Mouse (Mus musculus) limb, embryonic 12.5 days (tissue): Measurements from ENCODE around the gene Tmem192. TPM values are rescaled to one million over a fixed set of nuclear protein-coding genes. Genes with fewer than 3 reads are reported as not detected.
"Not testable (repeated sequence)": the region's sequence is repeated elsewhere in the genome, so short reads cannot be mapped to it uniquely, and the experiment has no call there.

Source experiments
- ATAC-seq: fragments of 200-750 bp; cut with Nextera tagmentation; 2 replicates; pipeline ENCODE4 v1.8.0; 2017; ENCODE audit warnings: low read depth, moderate TSS enrichment; ENCODE audit not compliant: insufficient number of reproducible peaks, insufficient read depth, low FRiP score, low TSS enrichment
- H3K27ac ChIP-seq: fragments of 300-500 bp; sonication (generic); 2 replicates; pipeline ENCODE4 v1.5.1; 2016; ENCODE audit warnings: mild to moderate bottlenecking, moderate library complexity
- H3K27me3 ChIP-seq: fragments of 300-500 bp; sonication (generic); 2 replicates; pipeline ENCODE4 v1.6.1; 2016; ENCODE audit warnings: mild to moderate bottlenecking, moderate library complexity
- H3K36me3 ChIP-seq: fragments of 300-500 bp; sonication (generic); 2 replicates; pipeline ENCODE4 v1.6.1; 2016; ENCODE audit warnings: mild to moderate bottlenecking, moderate library complexity
- H3K4me1 ChIP-seq: fragments of 300-500 bp; sonication (generic); replicated peaks from 2 replicates; pipeline ENCODE4 v1.6.1; 2016
- H3K4me2 ChIP-seq: fragments of 300-500 bp; sonication (generic); 2 replicates; pipeline ENCODE4 v1.6.1; 2016; ENCODE audit warnings: mild to moderate bottlenecking, moderate library complexity
- H3K4me3 ChIP-seq: fragments of 300-500 bp; sonication (generic); replicated peaks from 2 replicates; pipeline ENCODE4 v1.5.1; 2016; ENCODE audit warnings: mild to moderate bottlenecking
- H3K9ac ChIP-seq: fragments of 300-500 bp; sonication (generic); replicated peaks from 2 replicates; pipeline ENCODE4 v1.6.1; 2016; ENCODE audit warnings: mild to moderate bottlenecking, moderate library complexity
- H3K9me3 ChIP-seq: fragments of 300-500 bp; sonication (generic); 2 replicates; pipeline ENCODE4 v1.6.1; 2016; ENCODE audit warnings: mild to moderate bottlenecking, moderate library complexity
- WGBS: fragments of 180-500 bp; shearing (Covaris S2); methylation state at CpG from one replicate; pipeline ENCODE4 v1.1.7; 2016; 5-methylcytosine and 5-hydroxymethylcytosine counted together
- polyA plus RNA-seq: library from polyadenylated mRNA; unstranded; fragments of >200 nt; fragmentation: Nextera tagmentation; extraction: Ambion mirVana; gene quantifications from 2 replicates; pipeline ENCODE4 v1.2.1, GENCODE M21; 2016

Gene Tmem192
- polyA plus RNA-seq, 1 experiment from 2014 or later, result 20.2 TPM

DNA sequence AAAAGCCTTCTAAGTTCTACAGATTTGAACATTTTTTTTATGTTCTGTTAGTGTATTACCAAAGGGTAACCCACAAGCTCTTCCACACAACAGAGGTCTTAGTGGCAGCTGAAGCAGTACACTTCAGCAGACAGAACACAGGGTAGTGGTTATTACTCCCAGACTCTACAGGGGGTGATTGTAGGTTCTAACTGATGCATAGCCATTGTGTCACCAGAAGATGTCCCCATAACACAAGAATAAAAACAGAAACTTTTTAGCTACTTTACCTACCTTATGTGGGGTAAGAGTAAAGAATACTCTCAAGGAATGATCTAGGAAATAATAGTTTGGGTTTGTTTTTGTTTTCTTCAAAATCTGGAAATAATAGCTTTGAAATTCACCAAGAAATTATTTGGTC lies 15.9 kb downstream of the Tmem192 start:
- peaks cover 15% of the 10 kb centered on the region for H3K36me3 ChIP-seq
- ATAC-seq, result no peak
- no peak overlapping the region for H3K4me2 ChIP-seq
- no peaks in the 10 kb centered on the region for H3K9me3 ChIP-seq
- no peaks in the 10 kb centered on the region for H3K4me1 ChIP-seq
- no peaks in the 10 kb centered on the region for H3K27me3 ChIP-seq
- no peak overlapping the region for H3K4me3 ChIP-seq
- no peak overlapping the region for H3K9ac ChIP-seq
- no peak overlapping the region for H3K27ac ChIP-seq

DNA sequence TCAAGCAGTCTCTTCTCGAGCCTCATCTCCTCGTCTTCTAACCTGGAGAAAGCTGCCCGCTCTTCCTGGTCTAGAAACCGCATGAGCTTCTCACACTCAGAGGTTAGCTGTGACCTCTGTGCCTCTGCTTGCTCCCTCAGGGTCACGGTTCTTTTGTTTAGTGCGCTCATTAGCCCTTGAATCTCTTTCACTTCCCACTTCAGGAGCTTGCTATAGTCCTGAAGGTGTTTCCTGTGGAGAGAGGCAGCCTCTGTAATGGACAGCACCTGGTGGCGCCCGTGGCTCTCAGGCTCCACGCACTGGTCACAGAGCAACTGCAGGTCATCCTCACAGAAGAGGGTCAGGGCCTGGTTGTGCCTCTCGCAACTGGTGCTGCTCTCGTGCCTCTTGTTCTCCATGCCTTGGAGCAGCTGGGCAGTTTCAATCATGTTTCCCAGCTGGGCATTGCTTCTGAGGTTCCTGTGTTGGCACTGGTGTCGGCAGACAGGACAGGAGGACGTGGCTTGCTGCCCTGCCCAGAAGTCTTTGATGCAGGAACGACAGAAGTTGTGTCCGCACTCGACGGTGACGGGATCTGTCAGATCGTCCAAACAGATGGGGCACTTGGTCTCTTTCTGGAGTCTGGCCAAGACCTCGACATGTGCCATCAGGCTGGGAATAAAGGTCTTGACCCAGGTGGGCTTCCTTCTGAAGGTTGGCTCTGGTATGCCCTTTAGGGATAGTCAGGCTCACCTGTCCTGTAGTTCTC lies 36.3 kb downstream of the Tmem192 start:
- no peak overlapping the region for H3K27ac ChIP-seq
- ATAC-seq, result no peak
- H3K4me1 ChIP-seq, result no peaks in the 10 kb centered on the region
- H3K36me3 ChIP-seq, result no peaks in the 10 kb centered on the region
- H3K9ac ChIP-seq, result no peak overlapping the region
- 74% methylated on average over 20 of the region's 20 CpGs for WGBS
- no peaks in the 10 kb centered on the region for H3K27me3 ChIP-seq
- no peak overlapping the region for H3K4me2 ChIP-seq
- H3K4me3 ChIP-seq, result no peak overlapping the region
- no peaks in the 10 kb centered on the region for H3K9me3 ChIP-seq

DNA sequence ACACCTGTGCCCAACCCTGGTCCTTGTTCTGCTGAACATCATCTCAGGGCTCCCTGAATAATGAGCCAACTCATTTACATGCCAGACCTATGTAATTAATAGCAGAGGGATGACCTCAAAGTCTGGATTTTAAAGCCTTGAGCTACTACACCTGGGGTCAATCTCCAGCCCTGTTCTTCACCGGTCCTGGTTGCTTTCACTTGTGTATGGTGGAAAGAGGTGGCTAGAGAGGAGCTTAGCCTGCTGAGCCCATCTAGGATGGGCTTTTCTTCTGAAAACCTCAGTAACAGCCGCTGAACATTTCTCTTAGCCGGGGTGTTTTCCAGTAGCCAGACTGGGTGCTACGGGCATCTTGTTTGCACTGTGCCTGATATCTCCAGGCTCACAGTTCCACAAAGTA lies 40.7 kb downstream of the Tmem192 start, which contains the start of gene Trim75:
Gene Trim75 (minus strand): TSS at position 101 of the 400 bp plus-strand sequence.
- Histone ChIP-seq H3K27ac (no peak within 1 kb of the TSS), H3K4me3 (no peak within 1 kb of the TSS), H3K36me3 (no peaks in the 10 kb centered on the region), H3K9ac (no peak within 1 kb of the TSS), H3K4me1 (no peaks in the 10 kb centered on the region), H3K4me2 (no peak within 1 kb of the TSS), H3K9me3 (0 out of 2 replicates have a peak, but pooled peaks cover 3% of the 10 kb centered on the region), H3K27me3 (no peaks in the 10 kb centered on the region)
- ATAC-seq, result no peak
- WGBS, result 91% methylated on average over 4 of the region's 4 CpGs

DNA sequence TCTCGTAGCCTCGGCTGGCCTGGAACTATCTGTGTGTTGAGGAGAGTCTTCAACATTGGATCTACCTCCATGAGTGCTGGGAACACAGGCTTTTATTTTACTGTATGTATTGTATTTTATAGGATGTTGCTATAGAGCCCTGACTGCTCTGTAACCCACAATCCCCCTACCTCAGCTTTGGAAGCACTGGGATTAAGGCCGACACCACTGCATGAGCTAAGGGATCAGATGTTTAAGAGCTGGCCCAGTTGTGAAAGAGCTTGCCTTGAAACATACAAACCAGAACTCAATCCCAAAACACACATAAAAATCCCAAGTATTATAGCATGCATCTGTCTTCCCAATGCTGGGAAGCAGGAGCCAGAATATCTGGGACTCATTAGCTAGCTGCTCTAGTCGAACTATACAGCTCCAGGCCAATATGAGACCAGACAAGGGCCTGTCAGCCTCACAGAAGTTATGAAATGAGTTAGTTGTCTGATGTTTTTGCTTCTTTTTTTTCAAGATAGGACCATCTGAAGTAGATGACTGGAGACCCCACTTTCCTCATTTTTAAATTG lies 51.9 kb downstream of the Tmem192 start:
- no peaks in the 10 kb centered on the region for H3K36me3 ChIP-seq
- no peak for ATAC-seq
- no peak overlapping the region for H3K27ac ChIP-seq
- H3K9me3 ChIP-seq, result no peaks in the 10 kb centered on the region
- H3K4me2 ChIP-seq, result no peak overlapping the region
- WGBS, result 69% methylated on average over 4 of the region's 4 CpGs
- H3K4me3 ChIP-seq, result no peak overlapping the region
- H3K27me3 ChIP-seq, result no peaks in the 10 kb centered on the region
- H3K4me1 ChIP-seq, result peaks cover 6% of the 10 kb centered on the region; the same call in 1 of the 2 replicates
- no peak overlapping the region for H3K9ac ChIP-seq

DNA sequence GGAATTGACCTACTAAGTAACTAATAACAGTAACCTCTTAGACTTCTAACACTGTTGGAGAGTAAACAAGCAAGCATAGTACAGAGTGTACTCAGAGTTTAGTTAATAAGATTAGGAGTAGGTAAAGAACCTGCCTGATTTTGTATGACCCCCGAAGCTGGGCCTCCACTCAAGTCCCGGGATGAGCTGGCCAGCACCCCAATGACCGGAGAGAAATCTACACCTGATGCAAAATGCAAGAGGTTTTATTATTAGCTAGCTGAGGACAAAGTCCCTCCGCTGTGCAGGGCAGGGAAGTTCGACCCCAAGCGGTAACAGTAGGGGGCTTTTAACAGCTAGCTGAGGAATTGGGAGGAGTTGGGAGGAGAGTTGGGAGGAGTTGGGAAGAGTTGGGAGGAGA lies 60.6 kb downstream of the Tmem192 start:
- not testable (repeated sequence) for H3K4me3 ChIP-seq, ATAC-seq, H3K4me1 ChIP-seq, H3K4me2 ChIP-seq, H3K27me3 ChIP-seq, H3K36me3 ChIP-seq, H3K9ac ChIP-seq, H3K27ac ChIP-seq, H3K9me3 ChIP-seq
- WGBS, result 75% methylated on average over 6 of the region's 6 CpGs

DNA sequence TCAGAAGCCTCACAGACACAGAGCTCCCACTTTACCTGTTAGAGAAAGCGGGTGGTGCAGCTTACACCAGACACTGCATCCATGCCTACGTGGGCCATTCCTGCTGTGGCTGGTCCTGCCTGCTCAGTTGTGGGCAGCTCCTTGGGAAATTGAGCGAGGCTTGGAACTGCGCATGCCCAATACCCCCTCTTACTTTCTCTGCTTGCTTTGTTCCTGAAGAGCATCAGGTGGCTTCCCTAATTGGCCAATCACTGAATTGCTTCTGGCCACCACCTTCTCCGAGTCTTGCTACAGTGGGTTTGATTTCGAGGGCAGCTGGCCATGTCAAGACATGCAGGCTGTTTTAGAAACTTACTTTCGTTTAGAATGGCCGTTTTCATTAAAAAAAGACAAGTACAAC lies 71.4 kb downstream of the Tmem192 start, which contains the start of the genes Trim61 and Trim60:
Gene Trim61 (minus strand): TSS at position 101 of the 400 bp plus-strand sequence.
Gene Trim60 (minus strand): TSS at position 162 of the 400 bp plus-strand sequence.
- H3K4me3 ChIP-seq, result no peak within 1 kb of the TSS
- H3K36me3 ChIP-seq, result no peaks in the 10 kb centered on the region
- H3K4me1 ChIP-seq, result no peaks in the 10 kb centered on the region
- H3K9me3 ChIP-seq, result peaks cover 7% of the 10 kb centered on the region; the same call in 1 of the 2 replicates
- H3K9ac ChIP-seq, result no peak within 1 kb of the TSS
- 86% methylated on average over 8 of the region's 8 CpGs for WGBS
- no peak within 1 kb of the TSS for H3K4me2 ChIP-seq
- no peak for ATAC-seq
- H3K27me3 ChIP-seq, result no peaks in the 10 kb centered on the region
- H3K27ac ChIP-seq, result no peak within 1 kb of the TSS

Other genes starting within 250 kb of the Tmem192 start
- 107 and 112 TPM in 2 replicates for gene Msmo1, start 213.4 kb upstream of the Tmem192 start, polyA plus RNA-seq
- gene Klhl2, start 97.2 kb upstream of the Tmem192 start, polyA plus RNA-seq, result 12.3 and 13.3 TPM in 2 replicates
- 0.13 TPM in 1 of 2 replicates, not detected in the other for gene Trim75, start 40.6 kb downstream of the Tmem192 start, polyA plus RNA-seq
- gene Trim61, start 71.3 kb downstream of the Tmem192 start, polyA plus RNA-seq, result 0.20 TPM in 1 of 2 replicates, not detected in the other
- gene Trim60, start 71.4 kb downstream of the Tmem192 start, polyA plus RNA-seq, result 0.15 TPM in 1 of 2 replicates, not detected in the other
- 10.6 and 11.2 TPM in 2 replicates for gene Apela, start 90.2 kb downstream of the Tmem192 start, polyA plus RNA-seq
- not detected in 2 replicates for gene Gm10663, start 127.8 kb downstream of the Tmem192 start, polyA plus RNA-seq
- not detected in 2 replicates for gene BC030870, start 182.4 kb downstream of the Tmem192 start, polyA plus RNA-seq